Mouse (Mus musculus): ENCODE measurements around the gene Nkd1.

GRCm38 (mm10) chr8:88544677-88545076, 23.5 kb downstream of the Nkd1 start:
- TF ChIP-seq EP300 (IDR thresholded peaks at IDR 0.05; ENCODE audit: low read depth) = no peak
- no peak for TF ChIP-seq CTCF (IDR thresholded peaks at IDR 0.05; ENCODE audit: low read depth)

Measured in liver, postnatal 0 days (tissue).